Comparison of ENCODE assay signal across 9 mouse cellular contexts in genomic region chr16:74411021-74411420, GRCm38 (mm10). TPM values are rescaled to one million over a fixed set of nuclear protein-coding genes. Genes with fewer than 3 reads are reported as not detected.
DNase-seq lines count a peak whose midpoint lies in the region; ATAC-seq and TF ChIP-seq lines count a peak whose summit lies in the region.
"Had no signal": no experiment of that assay in that cellular context is flagged by ENCODE, and none has a peak within 500 bp of the region (broad histone marks: within the 10 kb centered on the region; RNA-seq: fewer than 3 reads in every experiment).

No protein-coding gene starts in this region.

- H3K36me3 ChIP-seq in E14TG2a.4 (ENCODE audit: insufficient read depth, low read length) = no peaks in the 10 kb centered on the region
- no peaks in the 10 kb centered on the region for H3K36me3 ChIP-seq in forebrain, postnatal 0 days (ENCODE audit: insufficient read depth)
- no peaks in the 10 kb centered on the region for H3K36me3 ChIP-seq in lung, embryonic 15.5 days

- H3K9me3 ChIP-seq in E14TG2a.4 (ENCODE audit: low read length) = no peaks in the 10 kb centered on the region
- H3K9me3 ChIP-seq in forebrain, postnatal 0 days (ENCODE audit: low read length) = no peaks in the 10 kb centered on the region
- no peaks in the 10 kb centered on the region for H3K9me3 ChIP-seq in lung, embryonic 15.5 days

- no peak for ATAC-seq in forebrain, postnatal 0 days
- ATAC-seq in lung, embryonic 15.5 days (ENCODE audit: borderline replicate concordance, extremely low read depth, low FRiP score, low TSS enrichment) = no peak

- H3K4me2 ChIP-seq in forebrain, postnatal 0 days (ENCODE audit: low read depth) = peak overlapping the region; percentile 67
- peak overlapping the region; percentile 81 for H3K4me2 ChIP-seq in lung, embryonic 15.5 days

- peak overlapping the region; percentile 81 for H3K27ac ChIP-seq in forebrain, postnatal 0 days (ENCODE audit: low read depth, low read length)
- H3K27ac ChIP-seq in lung, embryonic 15.5 days = peak overlapping the region; percentile 64

- H3K4me3 ChIP-seq in E14TG2a.4 (replicated peaks; ENCODE audit: low read length) = peak overlapping the region; percentile 79
- H3K4me3 ChIP-seq in forebrain, postnatal 0 days (ENCODE audit: low read depth, low read length) = peak overlapping the region; percentile 65
- peak overlapping the region; percentile 53 for H3K4me3 ChIP-seq in lung, embryonic 15.5 days
- H3K4me3 ChIP-seq: erythroblast, embryonic 14.5 days had no signal

- peak; percentile 5 for DNase-seq in gastrocnemius, postnatal 10 days
- no peak for DNase-seq in gastrocnemius, postnatal 25 days
- DNase-seq in forebrain, postnatal 0 days = no peak
- DNase-seq in frontal cortex, postnatal 14 days (ENCODE audit: low spot score in 2 of 2) = no peak
- DNase-seq in right cerebral cortex, postnatal 36 days (ENCODE audit: low spot score in 2 of 2) = no peak
- DNase-seq in layer of hippocampus, postnatal 36 days = no peak

- peaks cover 15% of the 10 kb centered on the region for H3K4me1 ChIP-seq in E14TG2a.4 (replicated peaks; ENCODE audit: low read depth, low read length)
- H3K4me1 ChIP-seq in forebrain, postnatal 0 days (ENCODE audit: insufficient read depth) = peaks cover 3% of the 10 kb centered on the region; the same call in 1 of the 2 replicates
- 0 out of 2 replicates have a peak, but pooled peaks cover 3% of the 10 kb centered on the region for H3K4me1 ChIP-seq in lung, embryonic 15.5 days

- under 1% methylated on average over 16 of the region's 16 CpGs for WGBS in forebrain, postnatal 0 days
- 0% methylated on average over 16 of the region's 16 CpGs for WGBS in lung, embryonic 15.5 days

- peaks cover 34% of the 10 kb centered on the region for H3K27me3 ChIP-seq in E14TG2a.4 (ENCODE audit: insufficient read depth, low read length)
- H3K27me3 ChIP-seq in forebrain, postnatal 0 days (ENCODE audit: insufficient read depth, low read length) = no peaks in the 10 kb centered on the region
- no peaks in the 10 kb centered on the region for H3K27me3 ChIP-seq in lung, embryonic 15.5 days

- no peak for TF ChIP-seq CTCF in E14TG2a.4 (conservative IDR thresholded peaks at IDR 0.05; ENCODE audit: low read length)
- no peak for TF ChIP-seq CTCF in forebrain, postnatal 0 days (IDR thresholded peaks at IDR 0.05; ENCODE audit: low read depth)

- H3K9ac ChIP-seq in forebrain, postnatal 0 days = peak overlapping the region; percentile 63
- peak overlapping the region; percentile 44 for H3K9ac ChIP-seq in lung, embryonic 15.5 days

RNA-seq across cellular contexts. Expression of gene Robo2, which starts 0.6 kb away (rescaled TPM):
- 10 to 100 TPM in 1 of 2 experiments, 1 to 10 TPM in 1; 5.0 to 10.3 TPM for total RNA-seq in gastrocnemius, postnatal 10 days (2021)
- 1 to 10 TPM in 1 of 2 experiments, under 1 TPM in 1; 0.78 to 1.6 TPM for total RNA-seq in gastrocnemius, postnatal 25 days (2021)
- 114 and 130 TPM in 2 replicates for total RNA-seq in forebrain, postnatal 0 days (2014; rRNA removed)
- 39.2 and 45.5 TPM in 2 replicates for polyA plus RNA-seq in forebrain, postnatal 0 days (2015; fragmentation: Nextera tagmentation; extraction: Ambion mirVana)
- polyA plus RNA-seq in lung, embryonic 15.5 days (2015; fragmentation: Nextera tagmentation; extraction: Ambion mirVana) = 38.7 and 38.8 TPM in 2 replicates
- total RNA-seq in layer of hippocampus, postnatal 36 days (2021) = 100 to 1,000 TPM; 101 to 105 TPM
- polyA plus RNA-seq: erythroblast, embryonic 14.5 days had no signal

Comparison
In these comparisons a context has a peak if more than half of its experiments do, and no peak if none do; other contexts are left out.
1. RNA of gene Robo2, which starts 0.6 kb away (total RNA-seq): 114 to 130 TPM in forebrain, postnatal 0 days and 101 to 105 TPM in layer of hippocampus, postnatal 36 days; 5.0 to 10.3 TPM in gastrocnemius, postnatal 10 days and 0.78 to 1.6 TPM in gastrocnemius, postnatal 25 days; every median in the first group is over 4 times any median in the second.
2. Peak in every context shown above with its lines, with median percentiles within 50 percentile points of each other: H3K4me3 ChIP-seq.